ENCODE assay signal across 8 mouse cellular contexts in the genomic region with DNA sequence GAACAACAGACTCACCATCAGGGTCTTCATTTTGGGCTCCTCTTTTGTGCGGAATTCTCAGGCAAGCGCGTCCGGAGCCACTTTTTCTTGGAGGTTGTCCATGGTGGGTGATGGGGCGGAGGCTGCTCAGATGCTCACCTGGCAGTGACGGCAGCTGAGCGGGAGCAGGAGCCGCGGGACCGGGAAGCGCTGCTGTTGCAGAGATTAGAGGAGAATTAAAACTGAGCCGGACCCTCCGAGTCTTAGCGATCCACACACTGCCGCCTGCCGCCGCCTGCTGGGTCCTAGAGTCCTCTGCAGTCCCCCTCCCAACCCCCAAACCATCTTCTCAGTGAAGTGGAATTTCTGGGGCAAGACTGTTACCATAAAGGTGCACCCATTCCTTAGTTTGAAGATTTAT. TPM values are rescaled to one million over a fixed set of nuclear protein-coding genes. Genes with fewer than 3 reads are reported as not detected.
DNase-seq lines count a peak whose midpoint lies in the region; ATAC-seq and TF ChIP-seq lines count a peak whose summit lies in the region.

A gene (minus strand): TSS at position 259 of the 400 bp plus-strand sequence.

- peak; percentile 73; the same call in 1 of the 2 replicates for ATAC-seq in lung, embryonic 14.5 days (ENCODE audit: insufficient read depth)
- peak; percentile 74 for ATAC-seq in hindbrain, embryonic 15.5 days (ENCODE audit: low FRiP score, low read depth)
- 0 out of 2 replicates have a peak, but pooled peaks have one; percentile 29 for ATAC-seq in limb, embryonic 11.5 days (ENCODE audit: insufficient number of reproducible peaks, low FRiP score, low TSS enrichment, low read depth)
- ATAC-seq in erythroblast, adult 5-6 weeks (replicated peaks; ENCODE audit: low FRiP score, poor library complexity, severe bottlenecking), result no peak

- H3K9me3 ChIP-seq in lung, embryonic 14.5 days (ENCODE audit: low read depth, low read length), result no peaks in the 10 kb centered on the region
- no peaks in the 10 kb centered on the region for H3K9me3 ChIP-seq in hindbrain, embryonic 15.5 days
- H3K9me3 ChIP-seq in limb, embryonic 11.5 days (ENCODE audit: control insufficient read depth, low read length), result no peaks in the 10 kb centered on the region

- peak; percentile 68 for DNase-seq in lung, embryonic 14.5 days
- DNase-seq in lung, postnatal 14 days, result no peak
- DNase-seq in embryo, embryonic 11.5 days (ENCODE audit: low read depth, low spot score), result peak; percentile 26
- peak; percentile 64 for DNase-seq in limb, embryonic 11.5 days (ENCODE audit: low spot score)
- peak; percentile 44 for DNase-seq in retina, adult 2 months (ENCODE audit: low read depth, low spot score)
- no peak for DNase-seq in gastrocnemius, postnatal 25 days

- peak; percentile 60 for TF ChIP-seq CTCF in lung, embryonic 14.5 days (IDR thresholded peaks at IDR 0.05; ENCODE audit: low read depth)

- 0 out of 2 replicates have a peak within 1 kb of the TSS, but pooled peaks have one; percentile 36 for H3K9ac ChIP-seq in lung, embryonic 14.5 days
- peak within 1 kb of the TSS; percentile 55 for H3K9ac ChIP-seq in hindbrain, embryonic 15.5 days
- peak within 1 kb of the TSS; percentile 36; the same call in 1 of the 2 replicates for H3K9ac ChIP-seq in limb, embryonic 11.5 days (ENCODE audit: low read length)

- H3K4me2 ChIP-seq in lung, embryonic 14.5 days, result peak within 1 kb of the TSS; percentile 78
- H3K4me2 ChIP-seq in hindbrain, embryonic 15.5 days, result peak within 1 kb of the TSS; percentile 94
- peak within 1 kb of the TSS; percentile 59 for H3K4me2 ChIP-seq in limb, embryonic 11.5 days (ENCODE audit: low read depth, severe bottlenecking)

- H3K27ac ChIP-seq in lung, embryonic 14.5 days (ENCODE audit: low read depth), result no peak within 1 kb of the TSS
- peak within 1 kb of the TSS; percentile 73 for H3K27ac ChIP-seq in hindbrain, embryonic 15.5 days (replicated peaks)
- H3K27ac ChIP-seq in limb, embryonic 11.5 days (replicated peaks; ENCODE audit: low read depth, low read length), result no peak within 1 kb of the TSS

- no peaks in the 10 kb centered on the region for H3K36me3 ChIP-seq in lung, embryonic 14.5 days (ENCODE audit: insufficient read depth)
- H3K36me3 ChIP-seq in hindbrain, embryonic 15.5 days, result no peaks in the 10 kb centered on the region
- H3K36me3 ChIP-seq in limb, embryonic 11.5 days (ENCODE audit: control insufficient read depth, insufficient read depth, low read length), result no peaks in the 10 kb centered on the region

- H3K4me1 ChIP-seq in lung, embryonic 14.5 days (ENCODE audit: insufficient read depth), result no peaks in the 10 kb centered on the region
- peaks cover 38% of the 10 kb centered on the region for H3K4me1 ChIP-seq in hindbrain, embryonic 15.5 days (replicated peaks)
- no peaks in the 10 kb centered on the region for H3K4me1 ChIP-seq in limb, embryonic 11.5 days (ENCODE audit: control insufficient read depth, insufficient read depth, low read length)

- 0% methylated on average over 17 of the region's 17 CpGs for WGBS in lung, embryonic 14.5 days
- WGBS in hindbrain, embryonic 15.5 days, result under 1% methylated on average over 17 of the region's 17 CpGs
- under 1% methylated on average over 17 of the region's 17 CpGs for WGBS in limb, embryonic 11.5 days

- peak within 1 kb of the TSS; percentile 39 for H3K4me3 ChIP-seq in lung, embryonic 14.5 days (ENCODE audit: low read depth, low read length)
- H3K4me3 ChIP-seq in hindbrain, embryonic 15.5 days, result peak within 1 kb of the TSS; percentile 69
- H3K4me3 ChIP-seq in limb, embryonic 11.5 days (ENCODE audit: low read depth, low read length), result peak within 1 kb of the TSS; percentile 43

- peaks cover 26% of the 10 kb centered on the region for H3K27me3 ChIP-seq in lung, embryonic 14.5 days (ENCODE audit: insufficient read depth, low read length)
- no peaks in the 10 kb centered on the region for H3K27me3 ChIP-seq in hindbrain, embryonic 15.5 days
- peaks cover 26% of the 10 kb centered on the region for H3K27me3 ChIP-seq in limb, embryonic 11.5 days (ENCODE audit: control insufficient read depth, insufficient read depth, low read length)

RNA-seq across cellular contexts. Expression of the gene that starts here (rescaled TPM):
- 0.51 and 0.54 TPM in 2 replicates for polyA plus RNA-seq in lung, embryonic 14.5 days (2014; fragmentation: Nextera tagmentation; extraction: Ambion mirVana)
- 19.3 and 20.2 TPM in 2 replicates for polyA plus RNA-seq in hindbrain, embryonic 15.5 days (2015; fragmentation: Nextera tagmentation; extraction: Ambion mirVana)
- polyA plus RNA-seq in limb, embryonic 11.5 days (2014; fragmentation: Nextera tagmentation; extraction: Ambion mirVana), result 0.55 and 0.96 TPM in 2 replicates
- under 1 TPM in 1 of 2 experiments, not detected in 1; 0.24 TPM for total RNA-seq in gastrocnemius, postnatal 25 days (2021)
- not detected in 2 replicates for total RNA-seq in erythroblast, adult 5-6 weeks (2015; ENCODE audit: low replicate concordance)
- total RNA-seq in erythroblast, adult 5-6 weeks (2017; ENCODE audit: low replicate concordance), result not detected in 2 replicates

Comparison
In these comparisons a context has a peak if more than half of its experiments do, and no peak if none do; other contexts are left out.
1. RNA of the gene that starts here (polyA plus RNA-seq): 19.3 to 20.2 TPM in hindbrain, embryonic 15.5 days; 0.55 to 0.96 TPM in limb, embryonic 11.5 days and 0.51 to 0.54 TPM in lung, embryonic 14.5 days; every median in the first group is over 10 times any median in the second.
2. Peak in DNase-seq, ATAC-seq, H3K4me3 ChIP-seq, H3K9ac ChIP-seq and H3K4me2 ChIP-seq in lung, embryonic 14.5 days; RNA of the gene not detected or under 1 TPM.
3. Peak in DNase-seq, ATAC-seq, H3K4me3 ChIP-seq, H3K9ac ChIP-seq and H3K4me2 ChIP-seq in limb, embryonic 11.5 days; RNA of the gene not detected or under 1 TPM.
4. DNase-seq: peak in embryo, embryonic 11.5 days (single experiment) and retina, adult 2 months (single experiment); none in lung, postnatal 14 days (single experiment) and gastrocnemius, postnatal 25 days (single experiment).
5. Peak in every context shown above with its lines, with median percentiles within 50 percentile points of each other: H3K4me2 ChIP-seq, H3K4me3 ChIP-seq and H3K9ac ChIP-seq.